Mouse (Mus musculus) kidney, postnatal 4 days (tissue): ENCODE data around the gene Ano4.

ENCODE experiments used
- DNase-seq, 2 experiments: peaks; one replicate each; pipeline ENCODE4 v3.0.0; 2021; ENCODE audit warnings: mixed read lengths in 2 of 2

Ano4 gene

GRCm38 (mm10) chr10:89344491-89345195 lies at the start of gene Ano4:
Gene Ano4, minus strand, starts transcription at chr10:89344762.
- DNase-seq, result peak; percentile 50 to 63

GRCm38 (mm10) chr10:89392687-89393086 lies 48.1 kb upstream of the Ano4 start:
- DNase-seq, result no peak

- no peak for DNase-seq
Observed at GRCm38 (mm10) chr10:89391571-89392163, 47.1 kb upstream of the Ano4 start.

GRCm38 (mm10) chr10:89386461-89386860 lies 41.9 kb upstream of the Ano4 start:
- DNase-seq, result no peak

GRCm38 (mm10) chr10:89383462-89383861 lies 38.9 kb upstream of the Ano4 start:
- peak; percentile 91 for DNase-seq

GRCm38 (mm10) chr10:89377750-89378149 lies 33.2 kb upstream of the Ano4 start:
- DNase-seq, result no peak

- no peak for DNase-seq
Observed at GRCm38 (mm10) chr10:89370051-89370450, 25.5 kb upstream of the Ano4 start.

- DNase-seq, result no peak
Observed at GRCm38 (mm10) chr10:89358933-89359332, 14.4 kb upstream of the Ano4 start.

GRCm38 (mm10) chr10:89354639-89355038 lies 10.1 kb upstream of the Ano4 start:
- DNase-seq, result no peak

- no peak for DNase-seq
Observed at GRCm38 (mm10) chr10:89351416-89351815, 6.9 kb upstream of the Ano4 start.

- no peak for DNase-seq
Observed at GRCm38 (mm10) chr10:89345606-89346005, 1.0 kb upstream of the Ano4 start.

- DNase-seq, result no peak
Observed at GRCm38 (mm10) chr10:89345196-89345533, 603 bp upstream of the Ano4 start.

- DNase-seq, result peak in 1 of 2 experiments; percentile 9
Observed at GRCm38 (mm10) chr10:89344132-89344490, 451 bp downstream of the Ano4 start.

GRCm38 (mm10) chr10:89343716-89344115 lies 846 bp downstream of the Ano4 start:
- no peak for DNase-seq

- DNase-seq, result no peak
Observed at GRCm38 (mm10) chr10:89330261-89330660, 14.3 kb downstream of the Ano4 start.

GRCm38 (mm10) chr10:89329806-89330205 lies 14.8 kb downstream of the Ano4 start:
- no peak for DNase-seq

GRCm38 (mm10) chr10:89328876-89329275 lies 15.7 kb downstream of the Ano4 start:
- no peak for DNase-seq

GRCm38 (mm10) chr10:89327004-89327511 lies 17.5 kb downstream of the Ano4 start:
- DNase-seq, result peak; percentile 84

GRCm38 (mm10) chr10:89326383-89326782 lies 18.2 kb downstream of the Ano4 start:
- DNase-seq, result no peak

- DNase-seq, result no peak
Observed at GRCm38 (mm10) chr10:89307566-89307965, 37.0 kb downstream of the Ano4 start.

- no peak for DNase-seq
Observed at GRCm38 (mm10) chr10:89300346-89300745, 44.2 kb downstream of the Ano4 start.

- no peak for DNase-seq
Observed at GRCm38 (mm10) chr10:89292784-89293183, 51.8 kb downstream of the Ano4 start.

GRCm38 (mm10) chr10:89290698-89291097 lies 53.9 kb downstream of the Ano4 start:
- DNase-seq, result peak in 1 of 2 experiments; percentile 5

GRCm38 (mm10) chr10:89289290-89289689 lies 55.3 kb downstream of the Ano4 start:
- no peak for DNase-seq

GRCm38 (mm10) chr10:89280402-89280801 lies 64.2 kb downstream of the Ano4 start:
- no peak for DNase-seq
